Mouse (Mus musculus): ENCODE data around the gene Srr.

Gene Srr

GRCm38 (mm10) chr11:74925577-74926387 lies at the start of gene Srr, which contains the start of gene Smg6:
Gene Srr, minus strand, starts transcription at chr11:74925948.
Gene Smg6, plus strand, starts transcription at chr11:74925823.
- in situ Hi-C loops (cut with MboI, MseI) = no loop called here

- in situ Hi-C loops (cut with MboI, MseI) = no loop called here
These were observed 48.9 kb upstream of the Srr start for GRCm38 (mm10) chr11:74974615-74975014.

GRCm38 (mm10) chr11:74973290-74974157 lies 47.8 kb upstream of the Srr start:
- in situ Hi-C loops (cut with MboI, MseI) = no loop called here

GRCm38 (mm10) chr11:74965516-74965915 lies 39.8 kb upstream of the Srr start:
- in situ Hi-C loops (cut with MboI, MseI) = no loop called here

- in situ Hi-C loops (cut with MboI, MseI) = no loop called here
These were observed 37.2 kb upstream of the Srr start for GRCm38 (mm10) chr11:74962846-74963407.

GRCm38 (mm10) chr11:74961953-74962352 lies 36.2 kb upstream of the Srr start:
- in situ Hi-C loops (cut with MboI, MseI) = no loop called here

- in situ Hi-C loops (cut with MboI, MseI) = no loop called here
These were observed 34.3 kb upstream of the Srr start for GRCm38 (mm10) chr11:74960031-74960551.

- in situ Hi-C loops (cut with MboI, MseI) = no loop called here
These were observed 33.8 kb upstream of the Srr start for GRCm38 (mm10) chr11:74959501-74959900.

GRCm38 (mm10) chr11:74957600-74957999 lies 31.9 kb upstream of the Srr start:
- in situ Hi-C loops (cut with MboI, MseI) = no loop called here

- in situ Hi-C loops (cut with MboI, MseI) = no loop called here
These were observed 30.3 kb upstream of the Srr start for GRCm38 (mm10) chr11:74956006-74956405.

GRCm38 (mm10) chr11:74954901-74955300 lies 29.2 kb upstream of the Srr start:
- in situ Hi-C loops (cut with MboI, MseI) = no loop called here

GRCm38 (mm10) chr11:74946348-74946747 lies 20.6 kb upstream of the Srr start:
- in situ Hi-C loops (cut with MboI, MseI) = loop anchor here (5.0 kb wide), 1 partner anchor 36 kb away; no protein-coding TSS in a partner anchor

GRCm38 (mm10) chr11:74930391-74930790 lies 4.6 kb upstream of the Srr start:
- in situ Hi-C loops (cut with MboI, MseI) = no loop called here

- in situ Hi-C loops (cut with MboI, MseI) = no loop called here
These were observed 3.4 kb upstream of the Srr start for GRCm38 (mm10) chr11:74929111-74929510.

GRCm38 (mm10) chr11:74927236-74927725 lies 1.5 kb upstream of the Srr start:
- in situ Hi-C loops (cut with MboI, MseI) = no loop called here

GRCm38 (mm10) chr11:74926388-74927005 lies 749 bp upstream of the Srr start:
- in situ Hi-C loops (cut with MboI, MseI) = no loop called here

- in situ Hi-C loops (cut with MboI, MseI) = no loop called here
These were observed 1.6 kb downstream of the Srr start for GRCm38 (mm10) chr11:74924149-74924548.

GRCm38 (mm10) chr11:74919249-74919648 lies 6.5 kb downstream of the Srr start:
- in situ Hi-C loops (cut with MboI, MseI) = no loop called here

- in situ Hi-C loops (cut with MboI, MseI) = no loop called here
These were observed 13.3 kb downstream of the Srr start for GRCm38 (mm10) chr11:74912492-74912891.

GRCm38 (mm10) chr11:74909978-74910377 lies 15.8 kb downstream of the Srr start:
- in situ Hi-C loops (cut with MboI, MseI) = no loop called here
